Mouse (Mus musculus): ENCODE data around the gene Psmg1. TPM values are rescaled to one million over a fixed set of nuclear protein-coding genes. Genes with fewer than 3 reads are reported as not detected.
A peak's percentile ranks its signal among the peaks of the same experiment; 100 is the strongest.
"Not testable (repeated sequence)": the region's sequence is repeated elsewhere in the genome, so short reads cannot be mapped to it uniquely, and the experiment has no call there.

Psmg1 gene
- total RNA-seq, 2 experiments from 2014 or later: 16.7 to 18.7 TPM

- not testable (repeated sequence) for DNase-seq (ENCODE audit: extremely low spot score in 1 of 2, low spot score in 1 of 2)
These were observed 30.1 kb downstream of the Psmg1 start for GRCm38 (mm10) chr16:95960689-95961088.

GRCm38 (mm10) chr16:95958080-95958479, 32.7 kb downstream of the Psmg1 start:
- DNase-seq (ENCODE audit: extremely low spot score in 1 of 2, low spot score in 1 of 2): no peak

- no peak for DNase-seq (ENCODE audit: extremely low spot score in 1 of 2, low spot score in 1 of 2)
These were observed 34.1 kb downstream of the Psmg1 start for GRCm38 (mm10) chr16:95956618-95957017.

GRCm38 (mm10) chr16:95955716-95956346, 34.9 kb downstream of the Psmg1 start:
- no peak for DNase-seq (ENCODE audit: extremely low spot score in 1 of 2, low spot score in 1 of 2)

GRCm38 (mm10) chr16:95954341-95954740, 36.4 kb downstream of the Psmg1 start:
- no peak for DNase-seq (ENCODE audit: extremely low spot score in 1 of 2, low spot score in 1 of 2)

GRCm38 (mm10) chr16:95953159-95953650, 37.6 kb downstream of the Psmg1 start:
- no peak for DNase-seq (ENCODE audit: extremely low spot score in 1 of 2, low spot score in 1 of 2)

- DNase-seq (ENCODE audit: extremely low spot score in 1 of 2, low spot score in 1 of 2): no peak
These were observed 39.3 kb downstream of the Psmg1 start for GRCm38 (mm10) chr16:95951471-95951870.

- peak; percentile 47 to 55 for DNase-seq (ENCODE audit: extremely low spot score in 1 of 2, low spot score in 1 of 2)
These were observed 45.1 kb downstream of the Psmg1 start for GRCm38 (mm10) chr16:95945389-95946311.

- no peak for DNase-seq (ENCODE audit: extremely low spot score in 1 of 2, low spot score in 1 of 2)
These were observed 47.6 kb downstream of the Psmg1 start for GRCm38 (mm10) chr16:95943186-95943585.

GRCm38 (mm10) chr16:95941575-95941974, 49.2 kb downstream of the Psmg1 start:
- no peak for DNase-seq (ENCODE audit: extremely low spot score in 1 of 2, low spot score in 1 of 2)

- DNase-seq (ENCODE audit: extremely low spot score in 1 of 2, low spot score in 1 of 2): no peak
These were observed 55.2 kb downstream of the Psmg1 start for GRCm38 (mm10) chr16:95935495-95935961.

- DNase-seq (ENCODE audit: extremely low spot score in 1 of 2, low spot score in 1 of 2): no peak
These were observed 57.9 kb downstream of the Psmg1 start for GRCm38 (mm10) chr16:95932860-95933259.

- DNase-seq (ENCODE audit: extremely low spot score in 1 of 2, low spot score in 1 of 2): no peak
These were observed 59.3 kb downstream of the Psmg1 start for GRCm38 (mm10) chr16:95931509-95931908.

Small RNA genes within 50 kb of the gene (microRNA-seq; reads per million reads assigned to microRNA genes)
- gene Gm27833: 0 reads per million in 2 experiments

Other genes starting within 250 kb of the Psmg1 start
- 100 to 1,000 TPM; 120 to 147 TPM for gene Brwd1, start 91.6 kb upstream of the Psmg1 start, total RNA-seq (2021)
- 10 to 100 TPM; 64.8 to 77.2 TPM for gene Hmgn1, start 136.8 kb upstream of the Psmg1 start, total RNA-seq (2021)
- gene Wrb, start 154.4 kb upstream of the Psmg1 start, total RNA-seq (2021): 10 to 100 TPM; 58.1 to 75.6 TPM
- gene Lca5l, start 201.3 kb upstream of the Psmg1 start, total RNA-seq (2021): 1 to 10 TPM; 1.5 to 2.3 TPM
- gene Sh3bgr, start 209.5 kb upstream of the Psmg1 start, total RNA-seq (2021): 1 to 10 TPM; 2.3 to 2.7 TPM
- gene B3galt5, start 244.8 kb upstream of the Psmg1 start, total RNA-seq (2021): 10 to 100 TPM; 35.7 to 47.2 TPM

All from layer of hippocampus, postnatal 25 days (tissue).